Mouse (Mus musculus) midbrain, postnatal 0 days (tissue): ENCODE measurements around the gene Stk39. TPM values are rescaled to one million over a fixed set of nuclear protein-coding genes. Genes with fewer than 3 reads are reported as not detected.

Experiments used
- ATAC-seq: fragments of 200-750 bp; cut with Nextera tagmentation; 2 replicates; pipeline ENCODE4 v1.8.0; 2017; ENCODE audit warnings: moderate number of reproducible peaks, mild to moderate bottlenecking, moderate TSS enrichment, moderate library complexity; ENCODE audit not compliant: low FRiP score
- DNase-seq: peaks from one replicate; pipeline ENCODE4 v3.0.0-alpha.2; 2015; ENCODE audit warnings: low spot score
- H3K27ac ChIP-seq: fragments of 300-500 bp; sonication (generic); 2 replicates; pipeline ENCODE4 v1.5.1; 2014; ENCODE audit warnings: low read depth, mild to moderate bottlenecking, low read length, mixed read lengths
- H3K27me3 ChIP-seq: fragments of 300-500 bp; sonication (generic); 2 replicates; pipeline ENCODE4 v1.6.1; 2014; ENCODE audit warnings: low read length, control low read depth, mixed read lengths; ENCODE audit not compliant: insufficient read depth
- H3K36me3 ChIP-seq: fragments of 300-500 bp; sonication (generic); 2 replicates; pipeline ENCODE4 v1.6.1; 2014; ENCODE audit warnings: low read length, control low read depth, mixed read lengths; ENCODE audit not compliant: insufficient read depth
- H3K4me1 ChIP-seq: fragments of 300-500 bp; sonication (generic); 2 replicates; pipeline ENCODE4 v1.6.1; 2014; ENCODE audit warnings: mild to moderate bottlenecking, control low read depth, antibody characterized with exemption, low read length, mixed read lengths; ENCODE audit not compliant: insufficient read depth
- H3K4me2 ChIP-seq: fragments of 300-500 bp; sonication (generic); 2 replicates; pipeline ENCODE4 v1.6.1; 2014; ENCODE audit warnings: low read depth, mild to moderate bottlenecking, low read length, mixed read lengths; ENCODE audit not compliant: poor library complexity, severe bottlenecking
- H3K4me3 ChIP-seq: fragments of 300-500 bp; sonication (generic); 2 replicates; pipeline ENCODE4 v1.5.1; 2014; ENCODE audit warnings: low read depth, mild to moderate bottlenecking, low read length, moderate library complexity
- H3K9ac ChIP-seq: fragments of 300-500 bp; sonication (generic); replicated peaks from 2 replicates; pipeline ENCODE4 v1.6.1; 2014; ENCODE audit warnings: mild to moderate bottlenecking, low read length, moderate library complexity, mixed read lengths; ENCODE audit not compliant: poor library complexity, severe bottlenecking
- H3K9me3 ChIP-seq: fragments of 300-500 bp; sonication (generic); 2 replicates; pipeline ENCODE4 v1.6.1; 2016; ENCODE audit warnings: low read length, control low read depth
- CTCF ChIP-seq: IDR thresholded peaks from 2 replicates; pipeline ENCODE4 v1.5.1; 2016; ENCODE audit warnings: antibody characterized with exemption, mild to moderate bottlenecking
- WGBS: fragments of 180-500 bp; shearing (Covaris S2); extraction: QIAGEN DNeasy Blood & Tissue Kit; methylation state at CpG from one replicate; pipeline ENCODE4 v1.1.7; 2014; 5-methylcytosine and 5-hydroxymethylcytosine counted together
- polyA plus RNA-seq: library from polyadenylated mRNA; unstranded; fragments of >200 nt; fragmentation: Nextera tagmentation; extraction: Ambion mirVana; gene quantifications from 2 replicates; pipeline ENCODE4 v1.2.1, GENCODE M21; 2015
- total RNA-seq: library from RNA; depleted of rRNA; stranded (reverse); fragments of >200 nt; gene quantifications from 2 replicates; pipeline ENCODE4 v1.2.3, GENCODE M21; 2014

Gene Stk39
- total and polyA plus RNA-seq, 2 experiments from 2014 or later = 23.4 to 33.9 TPM

DNA sequence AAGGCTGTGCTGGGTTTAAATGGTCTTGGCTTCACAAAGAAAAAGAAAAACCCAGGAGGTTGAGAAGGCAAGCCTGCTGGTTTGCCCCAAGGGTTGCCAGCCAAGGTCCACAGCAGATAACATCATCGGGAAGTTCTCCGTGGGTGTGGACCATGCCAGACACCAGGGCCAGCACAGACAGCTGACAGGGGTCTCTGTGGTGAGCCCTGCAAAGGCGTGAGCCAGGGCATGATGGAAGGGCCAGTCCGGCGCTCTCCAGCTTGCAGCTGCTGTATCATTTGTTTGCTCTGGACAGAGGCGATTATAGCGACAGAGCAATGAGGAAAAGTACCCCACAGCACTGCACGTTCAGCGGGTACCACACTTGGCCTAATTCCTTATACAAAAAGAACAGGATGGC, 126.8 kb downstream of the Stk39 start:
- no peak for DNase-seq
- no peaks in the 10 kb centered on the region for H3K36me3 ChIP-seq
- H3K4me3 ChIP-seq = no peak overlapping the region
- no peak overlapping the region for H3K4me2 ChIP-seq
- no peak overlapping the region for H3K9ac ChIP-seq
- no peaks in the 10 kb centered on the region for H3K27me3 ChIP-seq
- no peaks in the 10 kb centered on the region for H3K4me1 ChIP-seq
- no peak overlapping the region for H3K27ac ChIP-seq
- 89% methylated on average over 9 of the region's 9 CpGs for WGBS
- no peaks in the 10 kb centered on the region for H3K9me3 ChIP-seq
- ATAC-seq = no peak
- no peak for TF ChIP-seq CTCF

DNA sequence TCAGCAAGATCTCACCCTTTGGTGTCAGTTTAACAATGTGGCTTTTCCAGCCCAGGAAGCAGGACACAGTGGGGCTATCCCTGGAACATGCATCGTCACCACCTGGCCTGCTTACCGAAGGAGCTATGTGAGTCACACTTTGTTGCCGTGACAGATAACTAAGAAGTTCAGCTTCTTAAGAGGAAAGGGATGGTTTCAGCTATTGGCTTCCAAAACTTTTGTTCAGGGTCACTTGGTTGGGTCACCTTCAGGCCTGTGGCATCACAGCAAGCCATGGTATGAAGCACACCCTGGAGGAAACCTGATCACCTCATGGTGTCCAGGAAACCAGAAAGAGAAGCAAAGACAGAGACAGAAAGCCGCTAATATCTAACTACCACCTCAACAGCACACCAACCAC, 128.3 kb downstream of the Stk39 start:
- no peak overlapping the region for H3K27ac ChIP-seq

DNA sequence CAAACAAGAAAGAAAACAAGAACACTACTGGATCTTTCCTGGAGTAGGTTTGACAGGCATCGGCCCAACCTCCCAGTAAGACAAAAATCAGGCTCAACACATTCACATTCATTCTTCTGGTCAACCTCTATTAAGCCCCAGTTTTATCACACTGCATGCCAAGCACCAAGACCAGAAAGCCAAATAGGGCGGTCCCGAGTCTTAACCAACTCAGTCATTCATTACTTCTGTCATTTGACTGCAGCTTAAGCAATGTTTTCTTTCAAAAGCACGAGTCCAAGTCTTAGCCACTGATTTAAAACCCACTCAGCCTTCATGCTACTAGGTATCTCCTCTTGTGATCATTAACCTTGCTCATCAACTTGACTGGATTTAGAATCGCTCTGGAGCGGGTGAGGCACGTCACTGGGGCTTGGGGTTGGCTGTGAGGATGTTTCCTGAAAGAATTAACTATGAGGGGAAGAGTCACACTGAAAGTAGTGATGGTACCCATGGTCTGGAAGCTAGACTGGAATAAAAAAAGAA, 129.9 kb downstream of the Stk39 start:
- no peak for ATAC-seq

More for the DNA sequence above, 128.3 kb downstream of the Stk39 start:
- no peak for DNase-seq
- Histone ChIP-seq H3K27me3 (no peaks in the 10 kb centered on the region), H3K4me2 (no peak overlapping the region), H3K4me1 (no peaks in the 10 kb centered on the region), H3K9ac (no peak overlapping the region), H3K4me3 (no peak overlapping the region), H3K9me3 (no peaks in the 10 kb centered on the region), H3K36me3 (no peaks in the 10 kb centered on the region)
- TF ChIP-seq CTCF = no peak
- ATAC-seq = no peak
- 93% methylated on average over 4 of the region's 4 CpGs for WGBS

DNA sequence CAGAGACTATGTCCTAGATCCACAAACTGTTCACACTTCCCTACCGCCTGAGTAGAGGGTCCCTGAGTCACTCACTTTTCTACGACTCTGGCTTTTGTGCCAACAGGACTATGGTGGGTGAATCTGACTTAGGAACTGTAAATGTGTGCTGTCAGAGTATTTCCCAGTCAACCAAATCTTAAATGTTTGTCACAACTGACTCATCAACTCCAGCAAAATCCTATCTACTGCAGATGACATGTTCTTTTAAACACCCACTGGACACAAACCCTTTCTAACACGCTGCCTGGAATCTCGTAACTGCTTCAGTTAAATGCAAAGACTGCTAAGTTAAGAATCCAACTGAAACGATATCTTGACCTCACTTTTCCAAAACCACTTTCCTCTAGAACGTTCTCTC, 135.2 kb downstream of the Stk39 start:
- H3K36me3 ChIP-seq = no peaks in the 10 kb centered on the region
- 91% methylated on average over 6 of the region's 6 CpGs for WGBS
- TF ChIP-seq CTCF = no peak

More for the DNA sequence above, 129.9 kb downstream of the Stk39 start:
- Histone ChIP-seq H3K9ac (no peak overlapping the region), H3K4me1 (no peaks in the 10 kb centered on the region), H3K36me3 (no peaks in the 10 kb centered on the region), H3K4me3 (no peak overlapping the region), H3K9me3 (no peaks in the 10 kb centered on the region), H3K4me2 (no peak overlapping the region), H3K27me3 (no peaks in the 10 kb centered on the region), H3K27ac (no peak overlapping the region)
- no peak for TF ChIP-seq CTCF
- WGBS = 94% methylated on average over 7 of the region's 7 CpGs
- DNase-seq = no peak

DNA sequence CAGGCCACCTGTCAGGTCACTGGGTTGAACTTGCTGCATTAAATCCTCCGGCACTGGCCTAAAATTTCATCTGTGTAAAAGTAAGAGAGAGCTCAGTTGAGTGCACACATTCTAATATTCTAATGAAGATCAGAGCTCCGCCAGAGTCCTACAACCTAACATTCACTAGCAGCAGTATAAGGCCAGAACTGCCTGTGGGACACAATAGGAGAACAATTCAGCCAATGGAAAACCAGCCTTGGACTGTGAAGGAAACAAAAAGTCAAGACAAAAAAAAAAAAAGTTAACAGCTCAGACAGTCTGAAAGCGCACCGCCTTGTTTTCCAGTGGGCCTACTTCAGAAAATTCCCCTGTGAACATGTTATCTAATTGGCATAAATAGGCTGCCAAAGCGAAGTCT, 137.1 kb downstream of the Stk39 start:
- no peak for ATAC-seq
- Histone ChIP-seq H3K27ac (no peak overlapping the region), H3K27me3 (no peaks in the 10 kb centered on the region), H3K4me3 (no peak overlapping the region), H3K4me2 (no peak overlapping the region), H3K36me3 (no peaks in the 10 kb centered on the region), H3K9ac (no peak overlapping the region), H3K4me1 (no peaks in the 10 kb centered on the region), H3K9me3 (no peaks in the 10 kb centered on the region)
- no peak for DNase-seq
- TF ChIP-seq CTCF = no peak
- WGBS = 56% methylated on average over 5 of the region's 5 CpGs

More for the DNA sequence above, 135.2 kb downstream of the Stk39 start:
- DNase-seq = no peak
- no peak for ATAC-seq
- Histone ChIP-seq H3K27ac (no peak overlapping the region), H3K9ac (no peak overlapping the region), H3K4me2 (no peak overlapping the region), H3K27me3 (no peaks in the 10 kb centered on the region), H3K4me1 (no peaks in the 10 kb centered on the region), H3K9me3 (no peaks in the 10 kb centered on the region), H3K4me3 (no peak overlapping the region)

DNA sequence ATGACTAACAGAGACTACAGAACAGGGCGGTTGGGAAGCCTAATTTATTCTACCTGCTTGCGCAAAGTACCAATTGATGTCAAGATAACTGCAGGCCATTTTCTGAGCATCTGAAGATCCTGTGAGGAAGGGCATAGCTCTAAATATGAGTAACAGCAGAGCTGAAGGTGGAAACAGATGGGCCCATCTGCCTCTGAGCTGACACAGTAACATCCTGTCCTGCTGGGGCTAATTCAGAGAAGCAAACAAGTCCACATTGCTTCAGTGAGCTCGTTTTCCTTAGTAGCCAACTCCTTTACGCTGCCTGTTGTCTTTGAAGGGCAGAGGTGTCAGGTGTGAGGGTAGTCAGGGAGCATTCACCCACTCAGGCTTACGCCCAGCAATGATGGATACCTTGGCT, 146.8 kb downstream of the Stk39 start:
- no peaks in the 10 kb centered on the region for H3K27me3 ChIP-seq
- peak; percentile 31 for DNase-seq
- TF ChIP-seq CTCF = no peak
- no peaks in the 10 kb centered on the region for H3K9me3 ChIP-seq
- no peak overlapping the region for H3K4me3 ChIP-seq
- no peak overlapping the region for H3K27ac ChIP-seq
- 80% methylated on average over 5 of the region's 5 CpGs for WGBS
- no peaks in the 10 kb centered on the region for H3K36me3 ChIP-seq
- H3K4me2 ChIP-seq = no peak overlapping the region
- ATAC-seq = no peak
- no peak overlapping the region for H3K9ac ChIP-seq
- 0 out of 2 replicates have a peak, but pooled peaks cover 7% of the 10 kb centered on the region for H3K4me1 ChIP-seq
